Mouse (Mus musculus) hematopoietic stem cell, adult 5-6 weeks (primary cell): ENCODE data around the gene Car11. TPM values are rescaled to one million over a fixed set of nuclear protein-coding genes. Genes with fewer than 3 reads are reported as not detected.
A peak's percentile ranks its signal among the peaks of the same experiment; 100 is the strongest.

Source experiments
- ATAC-seq, 2 experiments: fragments of 125-278 bp in 1 of 2; replicated peaks in 1 of 2; 2 replicates each; pipeline ENCODE4 v1.8.0; 2016 to 2017; ENCODE audit warnings: inconsistent platforms in 2 of 2, mild to moderate bottlenecking in 2 of 2, moderate number of reproducible peaks in 2 of 2, low read depth in 1 of 2, moderate TSS enrichment in 1 of 2; ENCODE audit not compliant: low FRiP score in 2 of 2, poor library complexity in 2 of 2, severe bottlenecking in 2 of 2, insufficient read depth in 1 of 2, low TSS enrichment in 1 of 2
- total RNA-seq: library from RNA; stranded (forward); fragments of 172-1452, 232-1000 nt; gene quantifications from 2 replicates; pipeline ENCODE4 v1.2.3, GENCODE M21; 2017

Gene Car11
- total RNA-seq, 1 experiment from 2014 or later: 0.30 TPM

GRCm38 (mm10) chr7:45685811-45686210, 13.8 kb upstream of the Car11 start:
- no peak for ATAC-seq

- ATAC-seq: no peak
Measured at GRCm38 (mm10) chr7:45686841-45687240, 12.8 kb upstream of the Car11 start.

- ATAC-seq: no peak
Measured at GRCm38 (mm10) chr7:45689099-45689498, 10.5 kb upstream of the Car11 start.

GRCm38 (mm10) chr7:45689800-45690199, 9.8 kb upstream of the Car11 start:
- no peak for ATAC-seq

GRCm38 (mm10) chr7:45692364-45692763, 7.3 kb upstream of the Car11 start:
- no peak for ATAC-seq

GRCm38 (mm10) chr7:45693921-45694591, 5.6 kb upstream of the Car11 start, which contains the start of gene Sec1:
TSS of gene Sec1 (minus strand) at chr7:45694402.
- no peak for ATAC-seq

- ATAC-seq: no peak
Measured at GRCm38 (mm10) chr7:45695098-45695497, 4.5 kb upstream of the Car11 start.

- ATAC-seq: no peak
Measured at GRCm38 (mm10) chr7:45697894-45698293, 1.7 kb upstream of the Car11 start.

- ATAC-seq: 0 out of 4 replicates have a peak, but pooled peaks of 1 of the 2 experiments have one; percentile 13
Measured at GRCm38 (mm10) chr7:45700301-45701015, 815 bp downstream of the Car11 start.

- ATAC-seq: no peak
Measured at GRCm38 (mm10) chr7:45701072-45701471, 1.4 kb downstream of the Car11 start.

GRCm38 (mm10) chr7:45701607-45702006, 2.0 kb downstream of the Car11 start:
- ATAC-seq: no peak

GRCm38 (mm10) chr7:45702316-45702715, 2.7 kb downstream of the Car11 start:
- ATAC-seq: no peak

GRCm38 (mm10) chr7:45702809-45703520, 3.3 kb downstream of the Car11 start:
- ATAC-seq: no peak

- no peak for ATAC-seq
Measured at GRCm38 (mm10) chr7:45703521-45704033, 3.9 kb downstream of the Car11 start.

- ATAC-seq: peak; percentile 16 to 30
Measured at GRCm38 (mm10) chr7:45704046-45704559, 4.5 kb downstream of the Car11 start.

- peak; percentile 79 to 81 for ATAC-seq
Measured at GRCm38 (mm10) chr7:45704730-45705442, 5.2 kb downstream of the Car11 start, which contains the start of gene Dbp. TSS of gene Dbp (plus strand) at chr7:45705088.

GRCm38 (mm10) chr7:45705443-45705864, 5.8 kb downstream of the Car11 start:
- ATAC-seq: no peak
